Mouse (Mus musculus): ENCODE results near the gene Cpd.
A peak's percentile ranks its signal among the peaks of the same experiment; 100 is the strongest.
"Not testable (repeated sequence)": the region's sequence is repeated elsewhere in the genome, so short reads cannot be mapped to it uniquely, and the experiment has no call there.

Gene Cpd

DNA sequence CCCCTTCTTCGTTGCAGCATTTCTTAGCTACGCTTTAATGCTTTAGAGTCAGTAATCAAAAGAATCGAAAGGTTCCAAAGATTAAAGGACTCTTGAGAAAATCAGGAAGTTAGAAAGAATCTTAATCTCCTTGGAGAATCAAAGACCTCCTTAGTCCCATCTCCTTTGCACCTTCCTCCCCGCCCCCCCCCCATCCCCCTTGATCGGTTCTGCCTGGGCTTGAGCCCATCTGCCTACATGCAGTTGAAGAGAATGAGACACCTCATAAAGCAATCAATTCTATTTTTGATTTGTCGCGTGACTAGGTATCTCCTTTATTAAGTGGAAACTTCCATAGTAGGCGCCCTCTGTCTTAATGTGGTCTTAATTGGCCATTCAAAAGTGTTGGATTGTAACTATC, 536 bp upstream of the Cpd start:
- no peak for DNase-seq (ENCODE audit: low read depth, low spot score)

DNA sequence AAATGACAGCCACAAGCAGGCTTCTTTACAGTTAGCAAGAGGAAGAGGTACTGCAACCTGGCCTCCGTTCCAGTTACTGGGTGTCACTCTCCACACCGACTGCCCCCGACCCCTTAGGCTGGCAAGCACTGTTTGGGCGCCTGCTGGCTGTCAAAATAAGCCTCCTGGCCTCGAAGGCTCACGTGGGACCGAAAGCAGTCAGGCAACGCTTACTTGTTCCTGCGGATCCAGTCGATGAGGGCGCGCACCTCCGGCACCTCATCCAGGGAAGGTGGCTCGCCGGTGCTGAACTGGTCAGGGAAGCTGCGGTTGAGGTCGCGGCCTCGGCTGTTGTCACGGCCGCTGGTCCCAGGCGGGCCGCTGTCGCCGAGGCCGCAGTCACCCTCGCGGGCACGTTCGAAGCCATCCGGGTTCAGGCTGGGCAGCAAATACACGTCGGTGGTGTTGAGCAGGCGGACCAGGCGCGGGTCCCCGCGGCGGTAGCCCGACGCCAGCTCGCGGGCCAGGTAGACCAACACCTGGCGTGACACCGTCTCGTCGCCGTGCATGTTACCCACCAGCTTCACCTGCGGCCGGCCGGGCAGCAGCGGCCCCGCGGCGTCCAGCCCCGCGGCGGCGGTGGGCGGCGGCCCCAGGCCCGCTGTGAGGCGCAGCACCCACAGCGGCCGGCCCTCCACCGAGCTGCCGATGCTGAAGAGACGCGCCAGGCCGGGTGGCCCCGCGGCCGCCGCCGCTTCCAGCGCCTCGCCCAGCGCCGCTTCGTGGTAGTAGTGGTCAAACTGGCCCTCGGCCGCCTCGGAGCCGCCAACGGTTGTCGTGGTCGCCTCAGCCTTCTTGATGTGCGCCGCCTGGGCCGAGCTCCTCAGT, 574 bp downstream of the Cpd start:
- no peak for DNase-seq (ENCODE audit: low read depth, low spot score)

DNA sequence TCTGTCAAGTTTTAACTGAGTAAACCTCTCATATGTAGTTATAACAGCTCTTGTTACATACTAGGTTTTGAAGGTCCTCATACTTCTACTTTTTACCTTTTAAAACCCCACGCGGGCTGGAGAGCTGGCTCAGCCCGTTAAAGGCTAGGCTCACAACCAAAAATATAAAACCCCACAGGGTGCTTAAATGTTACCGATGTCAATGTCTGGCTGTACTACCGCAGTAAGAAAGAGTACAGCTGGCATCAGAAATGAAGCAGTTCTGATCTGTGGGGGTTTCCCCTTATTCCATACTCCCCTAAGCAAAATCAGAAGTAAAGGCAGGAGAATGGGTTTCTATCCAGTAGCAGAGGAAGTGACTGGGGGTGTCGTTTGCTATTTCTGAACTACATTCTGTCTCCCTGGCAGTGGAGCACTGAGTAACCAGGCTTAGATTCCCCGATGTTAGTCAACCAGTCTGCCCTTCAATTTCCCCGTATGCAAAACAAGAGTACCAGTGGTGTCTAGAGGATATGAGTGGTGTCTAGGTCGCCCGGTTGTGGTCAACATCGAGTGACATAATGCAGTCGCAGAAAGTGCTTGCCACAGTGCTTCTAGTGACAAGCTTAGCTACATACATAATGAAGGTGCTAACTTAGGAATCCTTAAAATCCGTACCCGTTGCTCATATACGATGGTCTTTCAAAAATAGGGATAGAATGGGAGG, 1.4 kb downstream of the Cpd start:
- no peak for DNase-seq (ENCODE audit: low read depth, low spot score)

DNA sequence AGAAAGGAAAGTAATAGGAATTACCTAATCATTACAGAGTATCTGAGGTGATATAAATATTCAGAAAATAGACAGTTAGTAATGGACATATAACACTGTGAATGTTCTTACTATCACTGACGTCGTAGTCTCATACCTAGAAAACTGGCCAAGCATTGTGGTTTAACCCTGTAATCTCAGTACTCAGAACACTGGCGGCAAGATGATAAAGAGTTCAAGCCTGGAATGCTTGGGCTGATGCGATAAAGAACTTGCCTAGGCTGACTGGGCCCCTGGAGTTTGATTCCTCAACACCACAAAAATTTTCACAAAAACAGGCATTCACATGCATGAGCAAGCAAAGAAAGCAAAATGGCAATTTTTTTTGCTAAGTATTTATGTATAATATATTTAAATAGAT, 8.2 kb downstream of the Cpd start:
- DNase-seq (ENCODE audit: low read depth, low spot score): no peak

DNA sequence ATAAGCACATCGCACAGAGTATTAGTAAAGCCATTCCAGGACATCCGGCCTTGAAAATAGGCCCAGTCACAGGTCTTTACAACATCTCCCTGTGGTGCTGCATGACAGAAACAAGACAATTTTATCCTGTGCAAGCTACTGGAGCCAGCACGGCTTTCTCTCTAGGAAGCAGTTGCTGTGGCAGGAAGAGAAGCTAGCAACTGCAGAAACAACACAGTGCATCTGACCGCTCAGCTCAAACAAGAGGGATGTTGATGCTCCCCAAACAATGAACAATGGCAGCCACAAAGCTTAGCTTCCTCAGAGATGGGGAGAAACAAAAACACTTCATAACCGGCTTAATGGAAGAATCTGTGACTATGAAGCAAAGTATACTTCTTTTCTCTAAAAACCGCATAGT, 10.5 kb downstream of the Cpd start:
- peak; percentile 77 for DNase-seq (ENCODE audit: low read depth, low spot score)

DNA sequence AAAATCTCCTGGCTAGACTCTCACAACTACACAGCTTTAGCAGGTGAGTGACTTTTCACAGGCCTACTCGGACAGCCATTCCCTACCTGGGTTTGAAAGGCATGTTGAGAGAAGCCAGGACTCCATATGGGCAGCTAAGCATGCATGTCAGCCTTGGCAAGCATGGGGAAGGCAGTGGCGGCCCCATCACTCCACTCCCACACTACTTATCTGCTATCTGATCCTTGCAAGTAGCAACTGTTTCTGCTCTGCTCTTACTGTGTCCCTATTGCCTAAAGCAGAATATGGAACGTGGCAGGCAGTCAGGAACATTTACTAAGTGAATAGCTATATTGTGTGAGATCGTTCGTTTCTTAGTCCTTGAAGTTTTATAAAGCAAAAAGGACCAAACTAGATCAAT, 10.9 kb downstream of the Cpd start:
- no peak for DNase-seq (ENCODE audit: low read depth, low spot score)

DNA sequence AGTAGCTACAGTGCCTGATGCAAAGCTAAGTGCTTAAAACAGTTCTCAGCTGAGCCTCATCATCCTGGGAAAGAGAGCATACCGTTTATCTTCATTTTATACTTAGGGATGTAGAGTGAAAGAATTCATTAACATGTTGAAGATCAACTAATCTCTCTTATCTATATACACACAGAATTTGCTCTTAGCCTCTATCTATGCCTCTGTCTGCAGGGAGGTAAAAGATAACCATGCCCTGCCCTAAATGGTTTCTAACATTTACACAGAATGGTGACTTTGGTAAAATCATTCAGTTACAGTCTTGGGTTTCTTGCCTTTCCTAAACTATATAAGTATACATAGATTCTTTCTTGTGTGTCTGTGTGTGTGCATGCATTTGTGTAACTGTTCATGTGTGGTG, 12.2 kb downstream of the Cpd start:
- DNase-seq (ENCODE audit: low read depth, low spot score): no peak

DNA sequence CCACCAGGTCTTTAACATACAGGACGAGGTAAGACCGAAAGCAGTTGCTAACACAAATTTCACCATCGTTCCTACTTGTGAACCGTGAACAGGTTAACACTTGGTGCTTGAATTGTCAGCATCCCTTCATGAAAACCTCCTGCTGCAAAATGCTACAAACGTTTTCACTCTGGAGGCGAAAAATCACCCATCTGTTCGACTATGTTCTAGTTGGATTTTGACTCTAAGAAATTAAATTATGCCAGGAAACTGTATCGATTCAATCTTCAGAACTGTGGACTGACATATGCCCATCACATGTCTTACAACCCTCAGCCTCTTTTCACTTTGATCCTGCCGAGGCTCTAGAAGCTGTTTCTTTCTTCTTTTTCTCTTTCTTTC, 21.9 kb downstream of the Cpd start:
- no peak for DNase-seq (ENCODE audit: low read depth, low spot score)

DNA sequence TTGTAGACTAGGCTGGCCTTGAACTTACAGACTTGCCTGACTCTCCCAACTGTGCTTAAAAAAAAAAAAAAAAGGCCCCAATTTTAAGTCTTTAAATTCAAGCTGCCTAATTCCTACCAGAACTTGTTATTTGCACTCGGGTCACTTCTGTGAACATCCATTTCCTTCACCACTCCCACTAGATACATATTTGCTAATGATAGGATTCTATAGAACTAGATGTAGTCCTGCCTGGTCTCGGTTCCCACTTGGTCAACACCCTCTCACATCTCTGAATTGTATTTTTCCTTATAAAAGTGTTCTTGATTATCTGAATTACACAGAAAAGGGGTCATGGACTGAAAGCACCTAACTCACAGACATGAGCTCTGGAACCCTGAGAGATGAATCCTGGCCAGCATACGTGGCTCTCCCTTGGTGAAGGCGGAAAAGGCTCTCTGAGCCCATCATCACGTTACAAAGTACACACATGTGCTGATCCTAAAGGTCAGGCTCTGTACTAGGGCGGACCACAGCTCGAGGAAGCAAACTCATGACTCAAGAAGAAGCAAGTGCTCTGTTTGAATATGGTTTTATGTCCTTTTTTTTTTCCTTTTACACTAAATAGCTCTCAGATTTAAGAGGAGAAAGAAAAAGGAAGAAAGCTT, 22.5 kb downstream of the Cpd start:
- DNase-seq (ENCODE audit: low read depth, low spot score): no peak

DNA sequence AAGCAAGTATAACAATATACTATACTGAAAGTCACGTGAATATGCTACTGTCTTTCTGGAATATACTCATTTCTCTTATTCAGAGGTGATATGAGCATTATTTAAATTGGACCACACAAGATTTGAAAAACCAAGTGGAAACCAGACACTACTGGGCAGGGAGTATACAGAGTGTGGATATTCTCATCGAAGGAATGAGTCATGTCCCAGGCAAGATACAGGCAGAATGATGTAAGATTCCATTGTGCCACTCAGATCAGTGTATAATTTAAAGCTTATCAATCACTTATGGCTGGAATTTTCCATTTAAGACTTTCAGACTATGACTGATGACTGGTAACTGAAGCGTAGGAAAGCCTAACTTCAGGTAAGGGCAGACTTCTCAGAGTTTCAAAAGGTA, 23.2 kb downstream of the Cpd start:
- DNase-seq (ENCODE audit: low read depth, low spot score): no peak

DNA sequence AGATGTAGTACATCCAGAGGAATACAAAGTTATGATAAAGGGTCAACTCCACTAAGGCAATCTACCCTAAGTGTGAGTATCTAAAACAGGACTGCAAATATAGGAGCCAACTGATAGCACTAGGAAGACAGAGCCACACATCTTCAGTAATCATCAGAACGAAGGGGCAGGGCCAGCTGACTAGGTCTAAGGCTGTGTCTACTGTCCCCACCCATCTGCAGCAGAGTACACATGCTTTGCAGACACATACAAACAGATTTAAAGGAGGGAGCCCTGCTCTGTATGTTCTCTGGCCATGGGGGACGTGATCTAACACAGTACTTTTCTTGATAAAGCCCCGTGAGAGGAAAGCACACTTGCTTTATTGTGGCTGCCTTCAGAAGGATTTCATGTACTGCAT, 25.5 kb downstream of the Cpd start:
- DNase-seq (ENCODE audit: low read depth, low spot score): no peak

DNA sequence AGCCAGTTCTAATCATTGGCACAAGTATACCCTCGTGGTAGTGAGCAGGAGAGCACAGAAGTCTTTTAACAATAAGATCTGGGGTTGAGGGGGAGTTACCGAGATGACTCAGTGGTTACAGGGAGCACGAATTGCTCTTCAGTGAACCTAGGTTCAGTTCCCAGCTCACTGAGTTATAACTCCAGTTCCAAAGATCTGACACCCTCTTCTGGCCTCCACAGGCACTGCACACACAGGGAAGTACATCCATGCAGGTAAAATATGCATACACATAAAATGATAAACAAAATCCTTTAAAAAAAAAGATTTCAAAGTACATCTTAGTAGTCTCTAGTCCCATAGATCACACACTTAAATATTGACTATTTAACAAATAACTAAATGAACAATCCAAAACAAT, 29.2 kb downstream of the Cpd start:
- DNase-seq (ENCODE audit: low read depth, low spot score): no peak

DNA sequence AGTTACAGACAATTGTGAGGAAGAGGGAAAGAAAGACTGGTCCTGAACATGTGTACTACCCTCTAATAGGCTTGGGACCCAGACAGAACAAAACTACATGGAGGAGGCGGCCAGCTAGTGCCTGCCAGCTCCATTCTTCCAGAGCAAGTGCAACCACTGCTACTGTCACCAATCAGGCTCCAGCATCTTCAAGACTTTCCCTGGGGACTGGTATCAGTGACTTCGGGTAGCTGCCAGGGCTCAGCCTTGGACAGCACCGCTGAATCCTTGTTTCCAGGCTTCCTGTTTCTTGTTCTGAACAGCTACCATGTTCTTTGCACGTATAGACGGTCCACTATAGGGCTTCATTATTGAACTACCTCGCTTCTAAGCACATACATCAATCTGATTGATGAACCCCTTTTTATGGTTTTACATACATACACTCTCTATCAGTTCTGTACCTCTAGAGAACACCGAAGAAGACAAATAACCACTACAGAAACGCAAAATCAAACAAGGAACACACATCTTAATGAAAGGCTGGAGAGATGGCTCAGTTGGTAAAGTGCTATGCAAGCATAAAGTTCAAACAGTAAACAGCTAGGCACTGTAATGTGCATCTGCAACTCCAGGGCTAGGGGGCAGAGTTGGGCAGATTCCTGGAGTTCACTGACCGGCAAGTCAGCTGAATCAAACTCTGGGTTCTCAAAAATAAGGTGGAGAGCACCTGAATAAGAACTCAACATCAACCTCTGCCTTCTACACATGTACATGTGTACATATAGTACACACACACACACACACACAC, 35.9 kb downstream of the Cpd start:
- no peak for DNase-seq (ENCODE audit: low read depth, low spot score)

DNA sequence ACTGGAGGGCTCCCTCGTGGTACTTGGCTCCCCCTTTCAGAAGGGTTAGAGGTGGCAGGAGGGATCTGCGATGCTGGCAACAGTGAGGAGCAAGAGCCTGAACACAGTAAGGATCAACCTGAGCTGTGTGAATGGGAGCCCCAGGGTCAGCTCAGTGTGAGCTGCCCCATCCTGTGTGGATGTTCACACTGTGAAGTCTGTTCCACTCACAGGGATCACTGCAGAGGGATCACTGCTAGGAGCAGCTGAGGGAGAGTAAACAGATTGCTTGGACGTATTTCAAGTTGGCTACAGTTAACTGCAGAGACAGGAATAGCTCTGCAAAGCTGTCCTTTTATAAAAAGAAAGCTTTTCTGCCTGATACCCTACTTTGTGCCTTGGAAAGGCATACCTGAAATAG, 37.4 kb downstream of the Cpd start:
- DNase-seq (ENCODE audit: low read depth, low spot score): peak; percentile 61

DNA sequence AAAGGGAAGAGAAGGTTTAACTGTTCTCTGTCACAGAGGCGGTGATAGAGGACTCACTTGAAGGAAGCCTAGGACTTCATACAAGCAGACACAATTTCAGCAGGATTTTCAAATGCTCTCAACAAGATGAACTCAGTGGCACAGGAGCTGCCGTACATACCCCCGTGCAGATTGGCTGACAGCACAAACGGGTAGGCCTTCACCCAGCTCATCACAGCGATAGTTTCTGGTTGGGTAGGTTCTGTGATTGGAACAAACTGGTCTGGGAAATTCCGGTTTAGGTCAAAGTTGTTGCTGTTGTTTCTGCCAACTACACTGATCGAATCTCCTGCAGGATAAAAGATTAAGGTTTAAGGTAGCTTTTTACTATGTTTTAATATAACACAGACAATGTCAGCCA, 38.3 kb downstream of the Cpd start:
- no peak for DNase-seq (ENCODE audit: low read depth, low spot score)

DNA sequence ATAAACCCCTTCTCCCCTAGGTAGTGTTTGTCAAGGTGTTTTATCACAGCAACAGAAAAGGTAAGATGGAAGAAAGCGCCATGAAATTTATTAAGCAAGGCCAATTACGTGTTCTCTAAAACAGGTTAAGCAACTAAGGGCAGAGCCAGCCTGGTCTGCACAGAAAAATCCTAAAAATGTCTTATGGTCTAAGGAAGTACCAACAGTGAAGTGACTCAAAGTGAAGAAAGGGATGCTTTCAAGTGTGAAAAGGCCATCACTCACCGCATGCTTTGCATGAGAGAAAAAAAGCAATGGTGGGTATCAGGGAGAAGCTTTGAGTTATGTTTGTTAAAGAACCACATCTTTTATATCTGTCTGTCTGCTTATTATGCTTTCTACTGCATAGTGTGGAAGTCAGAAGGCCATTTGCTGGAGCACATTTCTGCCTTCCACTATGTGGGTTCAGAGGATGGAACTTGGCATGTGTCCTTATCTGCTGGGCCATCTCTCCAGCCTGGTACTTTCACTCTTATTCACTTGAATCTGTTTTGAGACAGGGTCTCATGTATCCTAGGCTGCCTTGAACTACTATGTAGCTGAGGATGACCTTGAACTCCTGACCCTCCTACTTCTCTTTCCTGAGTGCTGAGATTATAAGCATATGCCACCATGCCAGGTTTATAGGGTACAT, 39.7 kb downstream of the Cpd start:
- DNase-seq (ENCODE audit: low read depth, low spot score): no peak

DNA sequence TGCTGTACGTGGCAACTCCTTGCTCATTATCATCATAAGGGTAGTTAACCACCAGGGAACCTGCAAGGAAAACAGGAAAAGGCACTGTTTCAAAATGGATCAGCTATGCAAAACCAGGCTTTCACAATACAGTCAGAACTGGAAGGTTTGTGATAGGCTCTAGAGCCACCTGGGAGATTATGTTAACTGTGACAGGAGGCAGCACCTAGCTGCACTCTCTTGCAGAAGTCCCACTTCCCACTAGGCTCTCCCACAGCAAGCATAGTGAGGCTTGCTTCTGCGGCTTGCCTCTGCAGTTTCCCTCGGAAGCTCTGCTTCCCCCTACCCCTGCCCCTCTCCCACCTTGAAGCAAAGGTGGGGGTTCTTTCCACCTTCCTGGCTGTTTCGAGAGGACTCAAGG, 40.8 kb downstream of the Cpd start:
- DNase-seq (ENCODE audit: low read depth, low spot score): no peak

DNA sequence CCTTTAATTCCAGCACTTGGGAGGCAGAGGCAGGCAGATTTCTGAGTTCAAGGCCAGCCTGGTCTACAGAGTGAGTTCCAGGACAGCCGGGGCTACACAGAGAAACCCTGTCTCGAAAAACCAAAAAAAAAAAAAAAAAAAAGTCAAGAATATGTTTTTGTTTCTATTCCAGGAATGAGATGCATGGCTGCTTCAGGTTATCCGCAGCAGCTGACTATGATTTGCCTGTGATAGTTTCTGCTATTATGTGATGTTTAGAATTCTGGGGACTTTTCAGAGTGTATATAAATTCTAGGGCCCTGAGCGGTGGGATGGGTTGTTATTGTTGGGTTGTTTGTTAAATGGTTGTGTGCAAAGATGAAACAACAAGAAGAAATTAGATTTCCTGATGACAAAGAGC, 41.7 kb downstream of the Cpd start:
- not testable (repeated sequence) for DNase-seq (ENCODE audit: low read depth, low spot score)

DNA sequence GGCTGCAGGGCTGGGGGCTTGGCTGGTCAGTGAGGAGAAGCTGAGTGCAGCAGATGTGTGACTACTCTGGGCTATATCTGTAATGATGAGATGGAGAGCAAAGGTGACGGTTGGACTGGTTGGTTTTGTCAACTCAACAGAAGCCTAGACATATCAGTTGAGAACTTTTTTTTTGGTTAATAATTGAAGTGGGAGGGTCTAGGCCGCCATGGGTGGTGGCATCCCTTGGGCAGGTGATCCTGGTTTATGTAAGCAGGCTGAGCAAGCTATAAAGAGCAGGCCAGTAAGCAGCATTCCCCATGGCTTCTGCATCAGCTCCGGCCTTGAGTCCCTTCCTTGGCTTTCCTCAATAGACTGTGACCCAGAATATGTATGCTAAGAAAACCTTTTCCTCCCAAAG, 43.6 kb downstream of the Cpd start:
- no peak for DNase-seq (ENCODE audit: low read depth, low spot score)

DNA sequence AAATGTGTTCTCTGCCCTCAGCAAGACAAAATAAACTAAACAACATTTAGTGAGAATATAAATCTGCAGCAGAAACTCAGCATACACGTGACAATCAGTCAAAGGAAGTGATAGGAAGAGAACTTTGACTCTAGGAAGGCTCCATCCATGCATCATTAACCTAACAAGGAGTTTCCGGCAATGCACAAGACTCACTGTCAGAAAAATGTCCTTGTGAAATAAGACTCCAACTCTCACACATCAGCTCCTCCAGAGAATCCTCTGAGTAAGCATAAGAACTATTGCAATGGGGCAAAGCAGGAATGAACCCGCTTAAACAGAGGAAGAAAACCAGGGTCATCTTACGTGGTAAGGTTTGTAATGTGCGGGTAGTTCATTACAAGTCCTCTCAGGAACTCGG, 49.6 kb downstream of the Cpd start:
- DNase-seq (ENCODE audit: low read depth, low spot score): no peak

DNA sequence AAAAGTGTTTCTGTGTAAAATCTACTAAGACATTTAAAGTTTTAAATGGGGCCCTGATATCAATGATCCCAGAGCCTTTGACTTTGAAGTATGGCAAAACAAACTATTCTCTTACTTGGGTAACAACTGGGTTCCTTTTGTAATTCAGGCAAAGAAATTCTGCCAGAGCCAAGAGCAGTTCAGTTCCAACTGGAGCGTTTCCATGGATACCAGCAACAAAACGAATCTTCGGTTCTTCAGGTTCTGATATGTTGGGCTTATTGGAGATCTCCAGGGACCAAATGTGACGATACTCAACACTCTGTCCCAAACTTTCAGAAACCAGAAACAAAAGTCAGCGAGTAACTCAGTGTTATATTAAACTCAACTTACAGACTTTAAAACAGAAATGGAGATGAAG, 51.5 kb downstream of the Cpd start:
- DNase-seq (ENCODE audit: low read depth, low spot score): no peak

DNA sequence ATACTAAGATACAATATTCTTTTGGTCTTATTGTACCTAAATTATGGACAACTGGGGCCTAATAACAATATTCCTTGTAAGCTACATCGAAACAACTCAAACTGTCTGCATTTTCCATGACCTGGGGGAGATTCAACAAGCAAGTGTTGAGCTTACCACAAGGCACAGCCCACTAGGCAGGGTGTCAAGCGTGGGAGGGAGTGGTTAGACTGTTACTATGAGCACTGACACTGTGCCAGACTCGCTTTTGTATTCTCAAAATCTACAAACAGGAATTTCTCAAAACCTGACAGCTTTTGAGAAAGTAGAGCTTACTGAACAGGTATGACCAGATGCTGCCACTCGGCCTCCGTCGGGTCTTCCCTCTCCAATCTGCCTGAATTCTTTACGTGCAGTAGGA, 55.5 kb downstream of the Cpd start:
- no peak for DNase-seq (ENCODE audit: low read depth, low spot score)

Data from telencephalon, adult 2 months (tissue).